ENCODE assay signal across 10 mouse cellular contexts in the genomic region with DNA sequence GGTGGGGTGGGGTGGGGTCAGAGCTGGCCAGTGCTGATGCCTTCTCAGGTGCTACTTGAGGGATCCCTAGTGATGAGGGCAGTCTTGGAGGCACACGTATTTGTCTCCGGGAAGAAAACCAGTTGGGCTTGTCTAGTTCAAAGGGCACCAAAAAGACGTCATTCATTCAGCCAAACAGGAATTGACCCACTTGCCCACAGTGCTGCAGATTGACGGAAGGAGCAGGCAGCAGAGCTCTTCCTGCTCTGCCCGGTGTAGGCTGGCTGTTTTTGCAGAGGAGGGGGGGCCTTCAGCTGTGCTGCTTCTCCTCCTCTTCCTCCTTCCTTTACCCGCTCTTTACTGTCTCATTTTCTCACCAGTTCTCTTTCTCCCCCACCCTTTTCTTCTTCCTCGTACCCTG. TPM values are rescaled to one million over a fixed set of nuclear protein-coding genes. Genes with fewer than 3 reads are reported as not detected.
DNase-seq lines count a peak whose midpoint lies in the region; ATAC-seq lines count a peak whose summit lies in the region.
"Had no signal": no experiment of that assay in that cellular context is flagged by ENCODE, and none has a peak within 500 bp of the region (broad histone marks: within the 10 kb centered on the region; RNA-seq: fewer than 3 reads in every experiment).

No protein-coding gene starts in this region.

- no peak overlapping the region for H3K9ac ChIP-seq in heart, embryonic 16.5 days (ENCODE audit: low read length)

- H3K4me2 ChIP-seq in heart, embryonic 16.5 days (ENCODE audit: low read depth, low read length) = no peak overlapping the region

- peaks cover 20% of the 10 kb centered on the region for H3K36me3 ChIP-seq in heart, embryonic 16.5 days (ENCODE audit: control insufficient read depth, insufficient read depth)

- no peak overlapping the region for H3K4me3 ChIP-seq in heart, embryonic 16.5 days (ENCODE audit: low read length)

- no peaks in the 10 kb centered on the region; the same call in 1 of the 2 replicates for H3K4me1 ChIP-seq in heart, embryonic 16.5 days (ENCODE audit: control insufficient read depth, insufficient read depth, low read length)

- no peaks in the 10 kb centered on the region for H3K9me3 ChIP-seq in heart, embryonic 16.5 days (replicated peaks; ENCODE audit: control insufficient read depth, low read length)

- ATAC-seq in heart, embryonic 16.5 days (replicated peaks; ENCODE audit: extremely low read depth, insufficient read depth, low FRiP score) = peak; percentile 59; the same call in 1 of the 2 replicates
- ATAC-seq in CD4-positive, CD25-positive, alpha-beta regulatory T cell, adult 4 months = peak; percentile 68
- ATAC-seq in neutrophil, adult 5-6 weeks (ENCODE audit: extremely low read depth, insufficient number of reproducible peaks, low FRiP score, poor library complexity, severe bottlenecking) = peak; percentile 63
- ATAC-seq: hindbrain, embryonic 16.5 days had no signal

- no peak for DNase-seq in heart, adult 8-10 months (ENCODE audit: low spot score)
- DNase-seq in large intestine, adult 2 months (ENCODE audit: low read depth, low spot score) = peak; percentile 45
- DNase-seq in right cerebral cortex, postnatal 25 days = no peak
- no peak for DNase-seq in left cerebral cortex, adult 11 months (ENCODE audit: low spot score)
- DNase-seq in right cerebral cortex, postnatal 14 days = no peak

- H3K27ac ChIP-seq in heart, embryonic 16.5 days (ENCODE audit: low read length) = no peak overlapping the region; the same call in 1 of the 2 replicates

- H3K27me3 ChIP-seq in heart, embryonic 16.5 days (ENCODE audit: control insufficient read depth, insufficient read depth, low read length) = no peaks in the 10 kb centered on the region
- H3K27me3 ChIP-seq: CH12.LX had no signal

- WGBS in heart, embryonic 16.5 days = 52% methylated on average over 7 of the region's 7 CpGs
- 19% methylated on average over 7 of the region's 7 CpGs for WGBS in large intestine, adult 2 months

RNA-seq across cellular contexts. Expression of gene Rnf145, which starts 26.4 kb away (rescaled TPM):
- polyA plus RNA-seq in heart, embryonic 16.5 days (2015; fragmentation: Nextera tagmentation; extraction: Ambion mirVana) = 50.5 and 53.5 TPM in 2 replicates
- total RNA-seq in heart, adult 8-10 months (2022) = 10 to 100 TPM; 11.0 to 21.4 (median 13.7) TPM
- 10 to 100 TPM; 54.0 to 64.9 TPM for polyA plus RNA-seq in CD4-positive, CD25-positive, alpha-beta regulatory T cell, adult 4 months (2017; shearing (Covaris generic))
- polyA plus RNA-seq in large intestine, adult 2 months (2012; rRNA removed) = 41.6 and 44.6 TPM in 2 replicates
- total RNA-seq in neutrophil, adult 5-6 weeks (2017) = 138 and 156 TPM in 2 replicates
